Mouse (Mus musculus) CH12F3 (cell line): ENCODE measurements around the gene Gpnmb.

Source experiments
- in situ Hi-C: fragments of 300-500 bp; cut with MboI; formaldehyde crosslinking; loops from 2 replicates; pipeline ENCODE4 v1.14.3; 2020; ENCODE audit warnings: low sequenced_read_pairs

Gene Gpnmb

GRCm38 (mm10) chr6:49036275-49037267, at the start of gene Gpnmb:
Gpnmb (plus strand) TSS chr6:49036546.
- in situ Hi-C loops: no loop called here

- in situ Hi-C loops: no loop called here
These were observed 46.4 kb upstream of the Gpnmb start for GRCm38 (mm10) chr6:48989971-48990370.

- in situ Hi-C loops: no loop called here
These were observed 44.4 kb upstream of the Gpnmb start for GRCm38 (mm10) chr6:48991991-48992390.

GRCm38 (mm10) chr6:48998186-48998585, 38.2 kb upstream of the Gpnmb start:
- in situ Hi-C loops: no loop called here

GRCm38 (mm10) chr6:48998796-48999195, 37.5 kb upstream of the Gpnmb start:
- in situ Hi-C loops: no loop called here

GRCm38 (mm10) chr6:49003381-49003780, 33.0 kb upstream of the Gpnmb start:
- in situ Hi-C loops: no loop called here

GRCm38 (mm10) chr6:49007981-49008380, 28.4 kb upstream of the Gpnmb start:
- in situ Hi-C loops: no loop called here

GRCm38 (mm10) chr6:49008420-49009160, 27.8 kb upstream of the Gpnmb start:
- in situ Hi-C loops: no loop called here

- in situ Hi-C loops: no loop called here
These were observed 27.2 kb upstream of the Gpnmb start for GRCm38 (mm10) chr6:49009161-49009555.

- in situ Hi-C loops: no loop called here
These were observed 26.7 kb upstream of the Gpnmb start for GRCm38 (mm10) chr6:49009665-49010064.

- in situ Hi-C loops: no loop called here
These were observed 25.2 kb upstream of the Gpnmb start for GRCm38 (mm10) chr6:49011191-49011590.

GRCm38 (mm10) chr6:49013023-49013422, 23.3 kb upstream of the Gpnmb start:
- in situ Hi-C loops: no loop called here

GRCm38 (mm10) chr6:49013458-49013857, 22.9 kb upstream of the Gpnmb start:
- in situ Hi-C loops: no loop called here

- in situ Hi-C loops: no loop called here
These were observed 19.2 kb upstream of the Gpnmb start for GRCm38 (mm10) chr6:49017150-49017549.

- in situ Hi-C loops: no loop called here
These were observed 17.0 kb upstream of the Gpnmb start for GRCm38 (mm10) chr6:49019341-49019740.

- in situ Hi-C loops: no loop called here
These were observed 15.0 kb upstream of the Gpnmb start for GRCm38 (mm10) chr6:49021141-49022012.

GRCm38 (mm10) chr6:49022384-49022783, 14.0 kb upstream of the Gpnmb start:
- in situ Hi-C loops: no loop called here

- in situ Hi-C loops: no loop called here
These were observed 13.0 kb upstream of the Gpnmb start for GRCm38 (mm10) chr6:49023315-49023714.

GRCm38 (mm10) chr6:49025290-49025689, 11.1 kb upstream of the Gpnmb start:
- in situ Hi-C loops: no loop called here

- in situ Hi-C loops: no loop called here
These were observed 9.8 kb upstream of the Gpnmb start for GRCm38 (mm10) chr6:49026496-49026895.

GRCm38 (mm10) chr6:49028019-49028418, 8.3 kb upstream of the Gpnmb start:
- in situ Hi-C loops: no loop called here
